Mouse (Mus musculus): Measurements from ENCODE around the gene Tenm2.

- TF ChIP-seq GATA1 (IDR thresholded peaks at IDR 0.05; ENCODE audit: borderline replicate concordance, low read length) (no peak), FLI1 (IDR thresholded peaks at IDR 0.05; ENCODE audit: low read length) (no peak)
Measured at GRCm38 (mm10) chr11:36452436-36452835, 783.3 kb downstream of the Tenm2 start.
